Mouse (Mus musculus) CD4-positive helper T cell, adult 2 months (primary cell): Measurements from ENCODE around the gene Tnnc2.

Experiments
- DNase-seq: peaks from one replicate; pipeline ENCODE4 v3.0.0-alpha.2; 2012; ENCODE audit warnings: low read depth, missing footprints, low spot score

The Tnnc2 gene

GRCm38 (mm10) chr2:164739876-164740275 lies 39.9 kb downstream of the Tnnc2 start:
- DNase-seq, result no peak

GRCm38 (mm10) chr2:164737377-164738090 lies 42.2 kb downstream of the Tnnc2 start:
- no peak for DNase-seq

GRCm38 (mm10) chr2:164735446-164735845 lies 44.3 kb downstream of the Tnnc2 start:
- no peak for DNase-seq

GRCm38 (mm10) chr2:164734839-164735238 lies 44.9 kb downstream of the Tnnc2 start:
- no peak for DNase-seq

GRCm38 (mm10) chr2:164733259-164733658 lies 46.5 kb downstream of the Tnnc2 start:
- DNase-seq, result no peak

GRCm38 (mm10) chr2:164731719-164732118 lies 48.0 kb downstream of the Tnnc2 start:
- no peak for DNase-seq
